Mouse (Mus musculus) ES-Bruce4 (cell line): Measurements from ENCODE around the gene Glt1d1.

Experiments
- CTCF ChIP-seq: IDR thresholded peaks from one replicate; pipeline ENCODE4 v1.8.1; 2011; ENCODE audit warnings: low read depth, low read length
- EP300 ChIP-seq: IDR thresholded peaks from 2 replicates; pipeline ENCODE4 v1.6.1; 2011; ENCODE audit warnings: low read depth, low read length; ENCODE audit not compliant: insufficient read depth
- POLR2A ChIP-seq: IDR thresholded peaks from one replicate; pipeline ENCODE4 v1.8.1; 2011; ENCODE audit warnings: low read length; ENCODE audit not compliant: insufficient read depth

- TF ChIP-seq POLR2A (no peak), CTCF (no peak), EP300 (no peak)
Observed at GRCm38 (mm10) chr5:127695898-127696297, 63.8 kb downstream of the Glt1d1 start.
